Mouse (Mus musculus) lung, adult 2 months (tissue): Measurements from ENCODE around the gene Ppa2.

Experiments
- CTCF ChIP-seq: fragments of 200-500 bp; IDR thresholded peaks from 2 replicates; pipeline ENCODE4 v1.5.1; 2011; ENCODE audit warnings: mild to moderate bottlenecking, low read length, control low read depth; ENCODE audit not compliant: insufficient read depth
- POLR2A ChIP-seq: fragments of 200-500 bp; IDR thresholded peaks from 2 replicates; pipeline ENCODE4 v1.6.1; 2011; ENCODE audit warnings: low read depth, mild to moderate bottlenecking, control low read depth, low read length, borderline replicate concordance; ENCODE audit errors: extremely low read depth

DNA sequence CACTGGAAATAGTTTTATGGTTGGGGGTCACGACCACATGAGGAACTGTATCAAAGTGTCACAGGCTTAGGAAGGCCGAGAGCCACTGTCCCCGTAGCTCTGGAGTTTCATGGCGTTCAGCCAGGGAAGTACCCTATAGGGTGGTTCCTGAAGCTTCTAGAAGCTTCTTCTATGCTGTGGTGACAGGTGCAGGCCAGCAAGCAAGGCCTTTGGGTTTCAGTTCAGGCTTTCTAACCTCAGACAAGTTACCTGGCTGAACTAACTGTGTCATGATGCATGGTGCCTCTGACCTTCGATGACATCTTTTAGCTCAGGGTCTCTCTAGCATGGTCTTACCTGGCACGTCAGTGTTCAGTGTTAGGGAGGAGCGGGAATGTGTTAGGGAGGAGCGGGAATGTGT is 5.7 kb downstream of the Ppa2 start:
- no peak for TF ChIP-seq POLR2A
- no peak for TF ChIP-seq CTCF
